Mouse (Mus musculus): ENCODE data around the gene Slc25a21.

DNA sequence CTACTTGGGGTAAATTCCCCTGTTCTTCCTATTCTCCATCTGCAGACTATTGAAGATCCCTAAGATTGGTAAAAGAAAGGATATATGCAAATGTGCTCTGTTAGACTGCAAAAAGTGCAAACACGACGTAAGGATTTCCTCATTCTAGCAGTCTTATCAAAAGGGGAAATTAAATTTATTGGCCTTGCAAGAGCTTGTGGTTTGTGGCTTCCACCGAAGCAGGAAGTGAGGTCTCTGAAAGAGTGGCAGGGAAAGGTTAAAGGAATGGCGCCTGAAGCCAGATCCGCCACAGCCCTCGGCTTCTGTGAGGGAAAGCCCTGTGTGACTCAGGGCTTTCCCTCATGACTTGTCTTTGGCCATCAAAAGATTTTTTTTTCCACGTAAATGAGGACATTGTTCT is 519.7 kb downstream of the Slc25a21 start:
- TF ChIP-seq CTCF (IDR thresholded peaks at IDR 0.05; ENCODE audit: low read depth) (no peak), EP300 (IDR thresholded peaks at IDR 0.05; ENCODE audit: low read depth) (no peak)

Data from liver, postnatal 0 days (tissue).